Mouse (Mus musculus) bone marrow, adult 2 months (tissue): ENCODE measurements around the gene Rpn1.

ENCODE experiments used
- CTCF ChIP-seq: fragments of 200-500 bp; IDR thresholded peaks from 2 replicates; pipeline ENCODE4 v1.5.1; 2011; ENCODE audit warnings: low read length, control low read depth; ENCODE audit not compliant: control insufficient read depth, insufficient read depth
- POLR2A ChIP-seq: fragments of 200-500 bp; IDR thresholded peaks from 2 replicates; pipeline ENCODE4 v1.6.1; 2011; ENCODE audit warnings: low read depth, mild to moderate bottlenecking, control low read depth, low read length, borderline replicate concordance; ENCODE audit not compliant: control insufficient read depth

DNA sequence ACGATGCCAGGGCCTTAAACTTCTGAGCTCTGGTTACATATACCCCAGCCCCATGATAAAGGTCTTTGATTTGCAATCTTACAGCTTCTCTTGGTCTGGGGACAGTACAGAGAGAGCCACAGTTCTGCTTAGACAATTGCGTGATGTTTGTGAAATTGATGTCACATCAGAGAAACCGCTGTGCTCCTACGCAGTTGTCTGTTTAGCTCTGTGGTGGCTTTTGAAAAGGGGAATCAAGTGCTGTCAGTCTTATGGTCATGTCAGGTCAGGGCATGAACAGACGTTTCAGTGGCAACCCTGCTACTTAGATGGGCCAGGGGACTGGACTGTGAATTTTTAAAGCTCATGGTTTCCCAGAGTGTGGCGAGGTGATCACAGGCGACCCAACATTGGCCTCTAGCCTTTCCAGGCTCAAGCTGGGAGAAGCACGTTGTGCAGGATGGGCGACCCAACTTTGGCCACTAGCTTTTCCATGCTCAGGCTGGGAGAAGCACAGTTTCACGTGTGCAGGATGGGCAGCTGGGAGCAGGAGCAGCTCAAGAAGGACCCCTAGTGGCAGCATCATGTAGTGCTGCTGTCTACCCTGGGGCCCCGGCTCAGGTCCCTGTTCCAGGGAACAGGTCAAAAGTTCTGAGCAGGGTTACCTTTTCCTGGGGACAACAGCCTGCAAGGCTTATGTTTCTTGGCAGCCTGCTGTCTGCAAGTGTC is 39.0 kb downstream of the Rpn1 start:
- TF ChIP-seq POLR2A = no peak
- peak; percentile 58; the same call in 1 of the 2 replicates for TF ChIP-seq CTCF
